Mouse (Mus musculus) liver, embryonic 15.5 days (tissue): ENCODE data around the gene Tspan5. TPM values are rescaled to one million over a fixed set of nuclear protein-coding genes. Genes with fewer than 3 reads are reported as not detected.

ENCODE experiments used
- ATAC-seq: fragments of 200-750 bp; cut with Nextera tagmentation; 2 replicates; pipeline ENCODE4 v1.8.0; 2017; ENCODE audit warnings: moderate number of reproducible peaks, mild to moderate bottlenecking, moderate library complexity; ENCODE audit not compliant: insufficient read depth
- H3K27ac ChIP-seq: fragments of 300-500 bp; sonication (generic); replicated peaks from 2 replicates; pipeline ENCODE4 v1.5.1; 2015; ENCODE audit warnings: mild to moderate bottlenecking, inconsistent platforms
- H3K27me3 ChIP-seq: fragments of 300-500 bp; sonication (generic); 2 replicates; pipeline ENCODE4 v1.6.1; 2015; ENCODE audit warnings: mild to moderate bottlenecking, inconsistent platforms
- H3K36me3 ChIP-seq: fragments of 300-500 bp; sonication (generic); replicated peaks from 2 replicates; pipeline ENCODE4 v1.6.1; 2015; ENCODE audit warnings: moderate library complexity, mild to moderate bottlenecking, inconsistent platforms
- H3K4me1 ChIP-seq: fragments of 300-500 bp; sonication (generic); replicated peaks from 2 replicates; pipeline ENCODE4 v1.6.1; 2015; ENCODE audit warnings: inconsistent platforms
- H3K4me2 ChIP-seq: fragments of 300-500 bp; sonication (generic); 2 replicates; pipeline ENCODE4 v1.6.1; 2015; ENCODE audit warnings: moderate library complexity, mild to moderate bottlenecking, inconsistent platforms
- H3K4me3 ChIP-seq: fragments of 300-500 bp; sonication (generic); replicated peaks from 2 replicates; pipeline ENCODE4 v1.5.1; 2015; ENCODE audit warnings: mild to moderate bottlenecking, inconsistent platforms
- H3K9ac ChIP-seq: fragments of 300-500 bp; sonication (generic); 2 replicates; pipeline ENCODE4 v1.6.1; 2015; ENCODE audit warnings: moderate library complexity, mild to moderate bottlenecking, inconsistent platforms
- H3K9me3 ChIP-seq: fragments of 300-500 bp; sonication (generic); replicated peaks from 2 replicates; pipeline ENCODE4 v1.6.1; 2016; ENCODE audit warnings: inconsistent platforms
- WGBS: fragments of 180-500 bp; shearing (Covaris S2); methylation state at CpG from one replicate; pipeline ENCODE4 v1.1.7; 2015; ENCODE audit warnings: mixed read lengths; ENCODE audit not compliant: insufficient replicate concordance; 5-methylcytosine and 5-hydroxymethylcytosine counted together
- polyA plus RNA-seq: library from polyadenylated mRNA; unstranded; fragments of >200 nt; fragmentation: Nextera tagmentation; extraction: Ambion mirVana; gene quantifications from 2 replicates; pipeline ENCODE4 v1.2.1, GENCODE M21; 2015

Gene Tspan5
- polyA plus RNA-seq, 1 experiment from 2014 or later: 3.4 TPM

- Histone ChIP-seq H3K27ac (no peak overlapping the region), H3K9me3 (no peaks in the 10 kb centered on the region), H3K4me2 (no peak overlapping the region), H3K4me3 (no peak overlapping the region), H3K9ac (no peak overlapping the region), H3K36me3 (no peaks in the 10 kb centered on the region), H3K4me1 (no peaks in the 10 kb centered on the region), H3K27me3 (no peaks in the 10 kb centered on the region)
- ATAC-seq: no peak
- 79% methylated on average over 5 of the region's 5 CpGs for WGBS
Measured at GRCm38 (mm10) chr3:138717040-138717439, 25.0 kb upstream of the Tspan5 start.

- ATAC-seq: no peak
- no peak overlapping the region for H3K27ac ChIP-seq
- no peaks in the 10 kb centered on the region for H3K27me3 ChIP-seq
- H3K9ac ChIP-seq: no peak overlapping the region
- no peaks in the 10 kb centered on the region for H3K9me3 ChIP-seq
- 62% methylated on average over 5 of the region's 5 CpGs for WGBS
- no peak overlapping the region for H3K4me3 ChIP-seq
- no peaks in the 10 kb centered on the region for H3K4me1 ChIP-seq
- H3K4me2 ChIP-seq: no peak overlapping the region
- H3K36me3 ChIP-seq: no peaks in the 10 kb centered on the region
Measured at GRCm38 (mm10) chr3:138722152-138722551, 19.8 kb upstream of the Tspan5 start.

- Histone ChIP-seq H3K4me1 (no peaks in the 10 kb centered on the region), H3K4me2 (no peak overlapping the region), H3K9ac (no peak overlapping the region), H3K27me3 (no peaks in the 10 kb centered on the region), H3K36me3 (no peaks in the 10 kb centered on the region), H3K9me3 (no peaks in the 10 kb centered on the region), H3K4me3 (no peak overlapping the region), H3K27ac (no peak overlapping the region)
- ATAC-seq: no peak
- 68% methylated on average over 8 of the region's 8 CpGs for WGBS
Measured at GRCm38 (mm10) chr3:138727571-138727970, 14.4 kb upstream of the Tspan5 start.

- no peaks in the 10 kb centered on the region for H3K9me3 ChIP-seq
- no peak overlapping the region for H3K27ac ChIP-seq
- H3K4me1 ChIP-seq: no peaks in the 10 kb centered on the region
- H3K4me3 ChIP-seq: no peak overlapping the region
- no peak for ATAC-seq
- H3K27me3 ChIP-seq: no peaks in the 10 kb centered on the region
- H3K36me3 ChIP-seq: no peaks in the 10 kb centered on the region
- no peak overlapping the region for H3K9ac ChIP-seq
- H3K4me2 ChIP-seq: no peak overlapping the region
- 61% methylated on average over 3 of the region's 3 CpGs for WGBS
Measured at GRCm38 (mm10) chr3:138728840-138729239, 13.2 kb upstream of the Tspan5 start.

- no peaks in the 10 kb centered on the region for H3K36me3 ChIP-seq
- H3K4me2 ChIP-seq: no peak overlapping the region
- no peak overlapping the region for H3K9ac ChIP-seq
- WGBS: 40% methylated on average over 3 of the region's 3 CpGs
- H3K27ac ChIP-seq: no peak overlapping the region
- no peak overlapping the region for H3K4me3 ChIP-seq
- H3K27me3 ChIP-seq: no peaks in the 10 kb centered on the region
- no peak for ATAC-seq
- no peaks in the 10 kb centered on the region for H3K9me3 ChIP-seq
- no peaks in the 10 kb centered on the region for H3K4me1 ChIP-seq
Measured at GRCm38 (mm10) chr3:138730812-138731211, 11.2 kb upstream of the Tspan5 start.

- whole genome bisulfite sequencing: 84% methylated on average over 5 of the region's 5 CpGs
- Histone ChIP-seq H3K9ac (no peak overlapping the region), H3K4me3 (no peak overlapping the region), H3K27ac (no peak overlapping the region), H3K9me3 (no peaks in the 10 kb centered on the region), H3K4me1 (no peaks in the 10 kb centered on the region), H3K27me3 (peaks cover 8% of the 10 kb centered on the region), H3K4me2 (no peak overlapping the region), H3K36me3 (no peaks in the 10 kb centered on the region)
- ATAC-seq: no peak
Measured at GRCm38 (mm10) chr3:138735760-138736159, 6.2 kb upstream of the Tspan5 start.

GRCm38 (mm10) chr3:138739150-138739700 is 2.8 kb upstream of the Tspan5 start:
- H3K4me1 ChIP-seq: peaks cover 23% of the 10 kb centered on the region
- WGBS: 45% methylated on average over 4 of the region's 4 CpGs
- H3K27ac ChIP-seq: no peak overlapping the region
- H3K4me2 ChIP-seq: no peak overlapping the region
- H3K36me3 ChIP-seq: no peaks in the 10 kb centered on the region
- ATAC-seq: no peak
- H3K9ac ChIP-seq: no peak overlapping the region
- H3K9me3 ChIP-seq: no peaks in the 10 kb centered on the region
- peaks cover 41% of the 10 kb centered on the region for H3K27me3 ChIP-seq
- no peak overlapping the region for H3K4me3 ChIP-seq

- H3K4me3 ChIP-seq: no peak overlapping the region
- WGBS: 61% methylated on average over 3 of the region's 3 CpGs
- no peak overlapping the region for H3K9ac ChIP-seq
- H3K4me1 ChIP-seq: peaks cover 23% of the 10 kb centered on the region
- H3K9me3 ChIP-seq: no peaks in the 10 kb centered on the region
- no peak overlapping the region for H3K4me2 ChIP-seq
- no peak overlapping the region for H3K27ac ChIP-seq
- H3K36me3 ChIP-seq: no peaks in the 10 kb centered on the region
- ATAC-seq: no peak
- H3K27me3 ChIP-seq: peaks cover 51% of the 10 kb centered on the region
Measured at GRCm38 (mm10) chr3:138740291-138740690, 1.7 kb upstream of the Tspan5 start.

GRCm38 (mm10) chr3:138740843-138741540 is 1.0 kb upstream of the Tspan5 start:
- 31% methylated on average over 8 of the region's 8 CpGs for WGBS
- H3K36me3 ChIP-seq: no peaks in the 10 kb centered on the region
- H3K9ac ChIP-seq: no peak overlapping the region
- H3K4me1 ChIP-seq: peaks cover 23% of the 10 kb centered on the region
- no peak overlapping the region for H3K27ac ChIP-seq
- no peak for ATAC-seq
- no peaks in the 10 kb centered on the region for H3K9me3 ChIP-seq
- no peak overlapping the region for H3K4me3 ChIP-seq
- H3K27me3 ChIP-seq: peaks cover 51% of the 10 kb centered on the region
- H3K4me2 ChIP-seq: peak overlapping the region; percentile 94

GRCm38 (mm10) chr3:138742566-138742930 is 553 bp downstream of the Tspan5 start:
- H3K4me1 ChIP-seq: peaks cover 23% of the 10 kb centered on the region
- H3K27me3 ChIP-seq: peaks cover 51% of the 10 kb centered on the region
- WGBS: 0% methylated on average over 23 of the region's 23 CpGs
- H3K9ac ChIP-seq: peak overlapping the region; percentile 59
- peak overlapping the region; percentile 68 for H3K4me3 ChIP-seq
- no peaks in the 10 kb centered on the region for H3K36me3 ChIP-seq
- peak overlapping the region; percentile 48; the same call in 1 of the 2 replicates for H3K27ac ChIP-seq
- peak overlapping the region; percentile 94 for H3K4me2 ChIP-seq
- ATAC-seq: peak; percentile 4
- H3K9me3 ChIP-seq: no peaks in the 10 kb centered on the region

GRCm38 (mm10) chr3:138743061-138743671 is 1.2 kb downstream of the Tspan5 start:
- Histone ChIP-seq H3K4me1 (peaks cover 23% of the 10 kb centered on the region), H3K4me2 (peak overlapping the region; percentile 94), H3K27ac (0 out of 2 replicates have a peak overlapping the region, but pooled peaks have one; percentile 48), H3K9ac (peak overlapping the region; percentile 59; the same call in 1 of the 2 replicates), H3K4me3 (peak overlapping the region; percentile 68), H3K9me3 (no peaks in the 10 kb centered on the region), H3K36me3 (no peaks in the 10 kb centered on the region), H3K27me3 (peaks cover 51% of the 10 kb centered on the region)
- WGBS: under 1% methylated on average over 33 of the region's 33 CpGs
- peak; percentile 66 for ATAC-seq
